Mouse (Mus musculus): Measurements from ENCODE around the gene Neurl2. TPM values are rescaled to one million over a fixed set of nuclear protein-coding genes. Genes with fewer than 3 reads are reported as not detected.

The Neurl2 gene
- total RNA-seq, 2 experiments from 2014 or later: 39.2 to 45.2 TPM

DNA sequence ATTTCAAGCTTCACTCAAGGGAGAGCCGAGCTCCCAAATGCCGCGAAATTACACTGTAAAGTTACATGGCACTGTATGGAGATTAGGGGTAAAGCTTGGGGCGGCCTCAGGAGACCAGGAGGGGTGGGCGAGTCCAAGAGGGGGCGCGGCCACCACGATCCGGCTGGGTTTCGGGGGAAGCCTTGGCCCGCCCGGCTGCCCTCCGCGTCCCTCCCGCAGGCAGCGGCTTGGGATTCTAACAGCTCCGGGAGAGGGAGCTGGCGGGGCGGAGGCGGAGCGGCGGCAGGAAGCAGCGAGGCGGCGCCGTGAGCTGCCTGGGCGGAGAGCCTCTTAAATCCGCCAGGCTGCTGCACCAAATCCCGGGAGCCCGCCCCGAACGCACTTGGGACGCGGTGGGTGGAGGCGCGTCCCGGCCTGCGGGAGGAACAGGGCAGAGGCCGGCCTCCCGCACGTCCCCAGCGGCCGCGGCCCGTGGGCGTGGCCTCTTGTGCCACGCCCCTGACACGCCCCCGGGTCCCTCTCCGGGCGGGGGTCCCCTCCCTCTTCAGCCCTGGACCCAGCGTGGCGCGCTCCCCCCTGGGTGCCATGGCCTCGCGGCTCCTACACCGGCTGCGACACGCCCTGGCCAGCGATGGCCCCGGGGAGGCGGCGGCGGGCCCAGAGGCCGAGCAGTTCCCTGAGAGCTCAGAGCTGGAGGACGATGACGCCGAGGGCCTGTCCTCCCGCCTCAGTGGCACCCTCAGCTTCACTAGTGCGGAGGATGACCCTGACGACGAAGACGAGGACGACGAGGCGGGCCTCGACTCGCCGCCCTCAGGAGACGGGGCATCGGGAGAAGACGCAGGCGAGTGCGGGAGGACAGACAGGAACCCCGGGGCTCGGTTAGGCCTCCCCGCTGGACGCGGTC, 47.5 kb downstream of the Neurl2 start, which contains the start of gene Snx21:
Gene Snx21 (plus strand): TSS at position 343 of the 907 bp plus-strand sequence.
- DNase-seq: peak; percentile 85

DNA sequence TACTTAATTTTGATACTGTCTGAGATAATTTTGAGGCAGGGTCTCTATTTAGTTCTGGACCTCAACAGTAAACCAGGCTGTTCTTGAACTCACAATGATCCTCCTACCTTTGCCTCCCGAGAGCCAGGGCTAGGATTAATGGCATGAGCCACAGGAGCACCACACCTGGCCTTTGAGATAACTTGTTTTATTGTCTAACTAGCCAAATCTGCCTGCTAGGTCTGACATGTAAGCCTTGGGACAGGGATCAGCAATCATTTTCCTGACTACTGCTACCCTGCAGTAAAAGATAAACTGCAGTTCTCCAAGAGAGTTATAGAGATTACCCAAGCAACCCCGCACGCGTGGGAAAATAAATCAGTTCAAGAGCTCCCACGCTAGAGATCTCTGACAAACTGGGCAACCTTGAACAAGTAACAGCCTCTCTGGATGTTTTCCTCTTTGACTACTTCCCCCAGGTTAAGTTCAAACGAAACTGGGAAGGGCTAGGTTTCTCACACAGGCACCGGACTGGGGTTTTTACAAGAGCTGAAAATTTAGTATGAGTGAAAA, 48.3 kb downstream of the Neurl2 start:
- DNase-seq: no peak

DNA sequence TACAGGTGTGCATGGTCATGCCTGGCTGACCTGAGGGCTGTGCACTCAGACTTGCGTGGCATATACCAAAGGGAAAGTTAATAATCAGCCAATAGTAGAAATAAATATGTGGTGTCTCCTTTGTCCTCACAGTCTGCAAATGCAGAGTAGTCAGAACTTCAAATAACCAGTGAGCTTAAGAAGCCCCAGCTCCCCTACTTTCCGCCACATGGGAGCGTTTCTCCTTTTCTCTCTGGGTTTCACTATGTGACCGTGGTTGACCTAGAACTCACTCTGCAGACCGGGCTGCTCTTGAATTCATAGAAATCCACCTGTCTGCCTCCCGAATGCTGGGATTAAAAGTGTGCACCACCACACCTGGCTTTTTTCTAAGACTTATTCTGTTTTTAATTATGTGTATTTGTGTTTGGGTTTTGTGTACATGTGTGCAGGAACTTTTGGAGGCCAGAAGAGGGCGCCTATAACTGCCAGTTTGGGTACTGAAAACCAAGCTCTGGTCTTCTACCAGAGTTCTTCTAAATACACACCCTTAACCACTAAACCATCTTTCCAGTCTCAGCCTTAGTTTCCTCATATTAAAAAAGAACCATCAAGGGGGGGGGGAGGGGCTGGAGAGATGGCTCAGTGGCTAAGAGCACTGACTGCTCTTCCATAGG, 49.2 kb downstream of the Neurl2 start:
- no peak for DNase-seq

DNA sequence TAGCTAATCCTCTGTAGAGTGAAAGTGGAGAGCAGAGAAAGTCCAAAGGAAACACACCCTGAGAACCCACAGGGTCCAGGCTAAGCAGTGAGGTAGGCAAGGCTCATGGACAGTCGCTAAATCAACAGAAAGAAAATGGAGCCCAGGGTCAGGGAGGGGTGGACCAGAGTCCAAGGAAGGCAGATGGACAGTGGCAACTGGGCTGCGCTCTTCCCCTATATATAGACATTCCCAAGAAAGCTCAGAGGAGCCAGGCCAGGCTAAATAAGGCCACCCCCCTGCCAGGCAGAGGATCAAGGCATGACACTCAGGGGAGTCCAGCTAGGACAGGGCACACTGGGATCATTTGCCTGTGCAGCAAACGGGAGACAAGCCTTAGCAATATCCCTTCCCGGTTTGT, 51.4 kb downstream of the Neurl2 start:
- DNase-seq: peak; percentile 52

Other genes with a start within 250 kb of the Neurl2 start
- gene Wfdc6a, start 248.0 kb downstream of the Neurl2 start, total RNA-seq (2021): not detected
- gene Eppin, start 239.9 kb downstream of the Neurl2 start, total RNA-seq (2021): not detected
- not detected for gene Wfdc6b, start 219.9 kb downstream of the Neurl2 start, total RNA-seq (2021)
- gene Wfdc8, start 219.8 kb downstream of the Neurl2 start, total RNA-seq (2021): not detected
- not detected for gene Wfdc16, start 194.7 kb downstream of the Neurl2 start, total RNA-seq (2021)
- gene Wfdc10, start 177.4 kb downstream of the Neurl2 start, total RNA-seq (2021): not detected
- gene Wfdc9, start 176.9 kb downstream of the Neurl2 start, total RNA-seq (2021): not detected
- not detected for gene Wfdc11, start 159.4 kb downstream of the Neurl2 start, total RNA-seq (2021)
- gene Wfdc13, start 148.3 kb downstream of the Neurl2 start, total RNA-seq (2021): not detected
- gene Spint4, start 135.0 kb downstream of the Neurl2 start, total RNA-seq (2021): not detected
- not detected for gene Spint5, start 118.2 kb downstream of the Neurl2 start, total RNA-seq (2021)
- gene Wfdc3, start 87.5 kb downstream of the Neurl2 start, total RNA-seq (2021): not detected
- 10 to 100 TPM; 27.4 to 31.9 TPM for gene Dnttip1, start 87.5 kb downstream of the Neurl2 start, total RNA-seq (2021)
- 10 to 100 TPM; 14.2 to 16.9 TPM for gene Ube2c, start 63.6 kb downstream of the Neurl2 start, total RNA-seq (2021)
- gene Tnnc2, start 53.5 kb downstream of the Neurl2 start, total RNA-seq (2021): over 10,000 TPM; 13,775 to 14,965 TPM
- gene Snx21, start 47.6 kb downstream of the Neurl2 start, total RNA-seq (2021): 10 to 100 TPM; 18.1 to 20.5 TPM
- 10 to 100 TPM in 1 of 2 experiments, 1 to 10 TPM in 1; 9.7 to 10.4 TPM for gene Acot8, start 28.6 kb downstream of the Neurl2 start, total RNA-seq (2021)
- gene Zswim3, start 28.4 kb downstream of the Neurl2 start, total RNA-seq (2021): 1 to 10 TPM; 1.2 to 1.4 TPM
- gene Zswim1, start 10.8 kb downstream of the Neurl2 start, total RNA-seq (2021): 1 to 10 TPM; 3.5 to 4.5 TPM
- gene Spata25, start 4.9 kb downstream of the Neurl2 start, total RNA-seq (2021): under 1 TPM; 0.68 TPM
- 10 to 100 TPM; 53.3 to 75.2 TPM for gene Ctsa, start 583 bp downstream of the Neurl2 start, total RNA-seq (2021)
- 10 to 100 TPM; 15.2 to 18.5 TPM for gene Pltp, start 24.3 kb upstream of the Neurl2 start, total RNA-seq (2021)
- gene Pcif1, start 45.8 kb upstream of the Neurl2 start, total RNA-seq (2021): 10 to 100 TPM; 31.2 to 34.3 TPM
- 10 to 100 TPM in 1 of 2 experiments, 1 to 10 TPM in 1; 8.5 to 11.0 TPM for gene Zfp335, start 78.3 kb upstream of the Neurl2 start, total RNA-seq (2021)
- 10 to 100 TPM in 1 of 2 experiments, 1 to 10 TPM in 1; 1.2 to 96.6 TPM for gene Mmp9, start 107.3 kb upstream of the Neurl2 start, total RNA-seq (2021)
- 1 to 10 TPM; 1.4 to 1.5 TPM for gene Slc12a5, start 127.3 kb upstream of the Neurl2 start, total RNA-seq (2021)
- gene Ncoa5, start 201.4 kb upstream of the Neurl2 start, total RNA-seq (2021): 10 to 100 TPM; 13.4 to 20.4 TPM
- gene Cd40, start 222.2 kb upstream of the Neurl2 start, total RNA-seq (2021): under 1 TPM; 0.95 to 0.96 TPM

Data from gastrocnemius, postnatal 10 days (tissue).